Mouse (Mus musculus): ENCODE results near the gene Josd2.

Josd2 gene

DNA sequence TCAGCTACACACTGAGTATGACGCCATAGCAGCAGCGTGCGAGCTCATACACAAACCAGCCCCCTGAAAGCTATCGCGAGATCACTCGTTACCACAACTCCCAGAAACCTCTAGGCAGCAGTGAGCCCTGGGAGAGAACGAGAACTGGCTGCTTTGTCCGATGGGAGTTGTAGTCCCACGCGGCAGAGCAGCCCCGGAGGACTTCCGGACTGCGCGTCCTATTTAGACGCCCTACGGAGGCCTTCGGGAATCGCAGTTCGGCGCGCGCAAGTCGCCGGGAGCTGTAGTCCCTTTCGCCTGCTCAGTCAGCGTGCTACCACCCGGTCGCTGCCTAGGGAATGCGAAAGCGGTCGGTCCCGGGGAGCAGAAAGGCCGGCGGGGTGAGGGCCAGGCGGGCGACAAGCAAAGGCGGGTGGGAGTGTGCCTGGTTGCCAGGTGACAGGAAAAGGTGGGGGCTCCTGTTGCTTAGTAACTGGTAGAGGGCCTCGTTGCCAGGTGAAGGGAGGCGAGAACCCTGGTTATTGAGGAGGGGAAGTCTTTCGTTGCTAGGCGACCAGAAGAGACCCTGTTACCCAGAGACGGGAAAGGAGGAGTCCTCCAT lies at the start of gene Josd2:
TSS of gene Josd2 (plus strand) at position 170 of the 601 bp plus-strand sequence.
- peak; percentile 93 for DNase-seq

DNA sequence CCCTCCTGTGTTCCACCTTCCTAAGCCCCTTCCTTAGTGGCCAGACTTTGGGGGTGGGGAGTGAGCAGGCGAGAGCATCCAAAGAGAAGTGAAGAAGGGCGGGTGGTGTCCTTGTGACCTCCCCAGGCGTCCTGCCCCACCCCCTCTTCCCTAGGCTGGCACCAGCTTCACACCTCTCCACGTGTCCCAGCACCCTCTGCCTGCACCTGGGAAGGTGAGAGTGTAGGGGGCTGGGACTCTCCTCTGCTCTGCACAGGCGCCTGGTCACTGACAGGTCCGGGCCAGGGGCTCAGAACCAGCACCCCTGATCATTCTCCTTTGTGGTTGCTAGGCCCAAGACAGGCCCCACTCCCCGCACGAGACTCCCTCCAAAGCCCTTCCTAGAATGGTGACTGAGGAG lies 40.1 kb upstream of the Josd2 start:
- no peak for DNase-seq

DNA sequence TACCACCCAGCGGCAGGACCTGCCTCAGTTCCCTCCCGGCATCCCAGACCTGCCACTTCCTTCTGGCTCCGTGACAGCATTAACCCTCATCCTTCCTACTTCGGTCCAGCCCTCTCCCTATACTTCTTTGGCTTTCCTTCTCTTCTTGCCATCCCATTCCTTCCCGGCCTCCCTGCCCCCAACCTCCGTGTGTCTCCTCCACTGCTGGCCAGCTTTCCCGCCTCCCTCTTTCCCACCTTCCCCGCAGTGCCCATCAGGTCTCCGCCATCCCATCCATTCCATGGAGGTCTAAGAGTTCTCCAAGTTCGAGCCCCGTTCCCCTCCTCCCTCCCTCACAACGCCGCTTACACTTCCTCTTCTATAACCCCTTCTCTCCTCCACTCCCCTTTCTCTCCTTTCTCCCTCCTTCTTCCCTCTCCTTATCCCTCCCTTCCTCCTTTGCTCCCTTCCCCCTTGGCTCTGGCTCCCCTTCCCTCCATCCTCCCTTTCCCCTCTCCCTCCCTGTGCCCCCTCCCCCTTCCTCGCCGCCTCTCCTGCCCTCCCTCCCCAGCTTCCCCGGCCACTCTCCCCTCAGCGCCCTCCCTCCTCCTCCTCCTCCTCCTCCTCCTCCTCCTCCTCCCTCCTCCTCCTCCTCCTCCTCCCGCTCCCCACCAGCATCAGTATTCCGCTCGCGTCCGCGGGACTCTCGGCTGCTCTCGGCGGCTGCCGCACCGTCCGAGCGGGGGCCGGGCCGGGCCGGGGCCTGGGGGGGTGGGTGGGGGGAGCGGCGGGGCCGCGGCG lies 39.4 kb upstream of the Josd2 start:
- DNase-seq: no peak

DNA sequence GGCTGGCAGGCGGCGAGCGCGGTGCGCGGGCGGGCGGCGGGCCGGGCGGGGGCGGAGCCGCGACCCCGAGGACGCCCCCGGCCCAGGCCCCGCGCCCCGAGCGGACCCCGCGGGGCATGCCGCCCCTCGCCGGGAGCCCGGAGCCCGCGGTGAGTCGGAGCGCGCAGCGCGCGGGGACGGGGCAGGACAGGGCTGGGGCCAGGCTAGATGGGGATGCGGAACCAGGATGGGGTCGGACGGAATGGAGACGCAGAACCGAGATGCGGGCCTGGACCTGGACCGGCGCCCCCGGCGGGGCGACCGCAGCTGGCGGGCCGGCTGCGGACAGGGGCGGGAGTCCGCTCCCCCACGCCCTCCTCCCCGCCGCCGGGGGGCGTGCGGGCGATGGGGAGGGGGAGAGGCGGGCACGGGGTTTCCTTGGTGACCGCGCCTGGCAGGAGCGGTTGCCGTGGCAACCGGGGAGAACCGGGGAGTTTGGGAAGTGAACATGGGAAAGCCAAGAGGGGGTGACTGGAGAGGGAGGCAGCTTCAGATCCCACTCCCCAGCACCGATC lies 38.7 kb upstream of the Josd2 start, which contains the start of gene Lrrc4b:
TSS of gene Lrrc4b (plus strand) at position 51 of the 554 bp plus-strand sequence.
- no peak for DNase-seq

DNA sequence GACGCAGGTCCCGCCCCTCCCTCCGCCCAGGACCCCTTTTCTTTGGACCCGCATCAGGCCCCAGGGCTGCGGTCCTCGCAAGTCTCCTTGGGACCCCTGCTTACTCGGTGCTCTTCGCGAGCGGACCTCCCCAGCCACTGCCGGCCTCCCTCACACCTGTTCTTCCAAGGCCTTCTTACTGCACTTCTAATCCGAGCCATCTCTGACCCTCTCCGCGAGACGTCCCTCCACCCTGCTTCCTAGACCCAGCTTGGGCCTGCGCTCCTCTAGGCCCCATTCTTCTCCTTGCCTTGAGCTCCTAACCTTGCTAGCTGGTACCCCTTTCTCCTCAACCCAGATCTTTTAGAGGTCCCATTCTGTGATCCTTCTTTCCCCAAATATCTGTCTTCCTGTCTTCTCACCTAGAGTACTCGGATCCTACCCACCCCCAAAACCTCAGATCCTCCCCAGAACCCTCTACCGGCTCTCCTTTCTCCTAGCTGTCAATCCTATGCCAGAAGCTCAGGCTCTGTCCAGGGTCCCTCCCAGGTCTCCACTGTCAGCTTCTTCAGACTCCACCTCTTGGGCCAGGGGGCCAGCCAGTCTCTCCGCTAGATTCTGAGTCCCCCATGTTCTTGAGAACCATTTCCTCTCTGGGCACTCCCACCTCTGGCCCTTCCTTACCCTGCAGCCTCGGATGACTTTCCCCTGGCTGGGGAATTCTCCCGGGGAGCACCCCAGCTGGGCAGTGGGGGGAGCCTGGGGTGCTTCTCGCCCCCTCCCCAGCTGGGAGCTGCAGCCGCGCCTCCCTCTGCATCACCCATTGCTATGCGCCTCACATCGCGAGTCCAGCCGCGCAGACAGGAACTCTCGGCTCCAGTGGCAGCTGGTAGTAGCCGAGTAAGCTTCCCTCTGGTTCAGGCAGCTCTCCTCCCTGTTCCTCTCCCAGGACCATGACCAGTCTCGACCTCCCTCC lies 38.0 kb upstream of the Josd2 start:
- DNase-seq: no peak

DNA sequence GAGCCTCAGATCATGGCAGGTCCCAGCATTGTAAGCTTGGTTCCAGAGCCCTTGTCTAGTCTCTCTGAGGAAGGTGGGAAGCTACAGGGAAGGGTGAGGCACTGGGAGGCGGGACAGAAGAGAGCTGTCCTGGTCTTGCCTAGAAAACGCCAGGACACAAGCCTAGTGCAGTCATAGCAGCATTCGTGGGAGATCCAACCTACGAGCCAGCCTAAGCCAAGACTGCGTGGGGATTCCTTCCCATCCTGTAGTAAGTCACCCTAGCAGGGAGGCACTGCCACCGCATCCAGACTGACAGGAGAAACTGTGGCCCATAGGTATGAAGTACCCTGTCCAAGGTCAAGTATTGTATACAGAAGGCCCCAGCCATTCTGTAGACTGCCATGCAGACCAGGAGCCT lies 35.2 kb upstream of the Josd2 start:
- no peak for DNase-seq

DNA sequence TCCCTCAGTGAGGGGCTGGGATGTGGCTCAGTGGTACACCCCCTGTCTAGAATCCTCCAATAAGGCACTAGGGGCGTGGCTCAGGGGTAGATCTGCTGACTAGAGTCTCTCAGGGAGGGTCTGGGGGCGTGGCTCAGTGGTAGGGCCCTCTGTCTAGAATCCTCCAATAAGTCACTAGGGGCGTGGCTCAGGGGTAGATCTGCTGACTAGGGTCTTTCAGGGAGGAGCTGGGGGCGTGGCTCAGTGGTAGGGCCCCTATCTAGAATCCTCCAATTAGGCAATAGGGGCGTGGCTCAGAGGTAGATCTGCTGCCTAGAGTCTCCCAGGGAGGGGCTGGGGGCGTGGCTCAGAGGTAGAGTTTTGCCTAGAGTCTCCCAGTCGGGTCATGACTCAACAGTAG lies 34.4 kb upstream of the Josd2 start:
- no peak for DNase-seq

DNA sequence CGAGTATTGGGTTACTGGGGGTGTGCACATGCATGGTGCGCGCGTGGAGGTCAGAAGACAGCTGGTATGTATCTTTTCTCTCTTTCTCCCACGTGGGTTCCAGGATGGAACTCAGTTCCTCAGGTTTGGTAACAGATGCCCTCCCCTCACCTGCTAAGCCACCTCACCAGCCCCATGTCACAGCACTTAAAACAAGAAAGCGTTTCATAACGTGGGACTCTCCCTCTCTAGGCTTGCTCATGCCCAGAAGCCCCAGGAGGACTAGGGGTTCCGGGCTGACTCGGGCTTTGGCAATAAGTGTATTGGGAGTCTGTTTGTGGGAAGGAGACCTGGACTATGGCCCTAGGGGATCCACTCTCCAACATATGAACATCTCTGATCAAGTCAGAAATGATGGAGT lies 33.7 kb upstream of the Josd2 start:
- no peak for DNase-seq

DNA sequence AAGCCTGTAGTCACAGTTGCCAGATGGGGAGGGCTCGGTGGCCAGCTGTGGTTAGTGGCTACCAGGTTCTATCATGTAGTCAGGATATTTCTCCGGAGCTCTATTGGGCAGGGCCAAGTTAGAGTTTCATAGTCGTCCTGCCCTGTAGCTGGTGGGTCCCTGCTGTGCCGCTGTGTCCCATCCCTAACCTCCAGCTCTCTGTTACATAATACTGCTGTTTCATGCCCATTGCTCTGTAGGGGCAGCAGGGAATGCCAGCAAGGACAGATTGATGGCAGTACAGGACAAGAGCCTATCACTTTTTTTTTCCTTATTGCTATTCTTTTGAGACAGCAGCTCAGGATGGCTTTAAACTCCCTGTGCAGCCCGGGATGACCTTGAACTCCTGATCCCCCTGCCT lies 32.0 kb upstream of the Josd2 start:
- DNase-seq: no peak

DNA sequence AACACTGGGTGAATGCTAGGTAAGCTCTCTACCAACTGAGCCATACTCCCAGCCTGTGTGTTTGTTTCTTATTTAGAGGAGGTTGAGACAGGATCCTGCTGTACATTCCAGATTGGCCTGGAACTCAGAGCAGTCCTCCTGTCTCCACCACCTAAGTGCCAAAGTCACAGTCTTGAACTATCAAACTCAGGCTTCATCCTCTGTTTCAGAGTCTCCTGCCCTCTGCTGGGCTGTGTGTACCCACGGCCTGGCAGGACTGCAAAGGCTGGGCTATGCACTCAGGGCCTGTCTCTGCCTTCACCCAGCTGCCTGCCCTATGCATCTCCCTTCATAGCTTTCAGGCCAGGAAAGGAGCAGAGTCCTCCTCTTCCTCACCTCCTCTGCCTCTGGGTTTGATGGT lies 31.5 kb upstream of the Josd2 start:
- DNase-seq: no peak

DNA sequence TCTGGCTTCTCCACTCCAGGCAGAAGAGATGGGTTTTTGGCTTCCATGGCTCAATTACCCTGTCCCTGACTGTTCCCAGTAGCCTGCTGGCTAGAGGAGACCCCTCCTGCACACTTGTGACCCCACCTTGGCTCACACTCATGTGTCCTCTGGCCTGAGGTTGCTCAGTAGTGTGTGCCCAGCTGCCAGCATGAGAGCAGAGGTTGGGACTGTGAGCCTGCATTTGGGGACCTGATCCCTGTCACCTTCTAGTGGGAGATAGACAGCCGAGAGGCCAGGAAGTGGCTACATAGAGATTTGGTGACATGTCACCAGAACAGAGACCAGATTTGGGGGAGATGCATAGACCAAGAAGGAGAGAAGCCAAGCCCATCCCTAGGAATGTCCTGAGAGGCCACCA lies 30.6 kb upstream of the Josd2 start:
- no peak for DNase-seq

DNA sequence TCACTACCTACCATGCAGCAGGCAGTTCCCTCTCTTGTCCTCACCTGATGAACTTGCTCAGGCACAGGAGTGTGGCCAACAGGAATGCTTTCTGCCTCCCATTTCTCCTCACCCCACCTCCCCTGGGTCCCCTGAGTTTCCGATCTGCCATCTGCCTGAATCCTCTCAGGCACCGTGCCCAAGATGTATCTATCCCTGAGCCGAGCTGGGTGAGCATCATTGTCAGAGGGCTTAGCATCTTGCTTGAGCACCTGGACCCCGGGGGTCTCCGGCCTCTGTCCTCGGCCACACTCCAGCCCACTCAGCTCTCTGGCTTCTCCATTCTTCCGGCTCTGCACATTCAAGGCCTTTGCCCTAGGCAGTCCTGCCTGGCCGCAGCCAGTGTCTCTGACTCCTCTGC lies 29.8 kb upstream of the Josd2 start:
- DNase-seq: no peak

DNA sequence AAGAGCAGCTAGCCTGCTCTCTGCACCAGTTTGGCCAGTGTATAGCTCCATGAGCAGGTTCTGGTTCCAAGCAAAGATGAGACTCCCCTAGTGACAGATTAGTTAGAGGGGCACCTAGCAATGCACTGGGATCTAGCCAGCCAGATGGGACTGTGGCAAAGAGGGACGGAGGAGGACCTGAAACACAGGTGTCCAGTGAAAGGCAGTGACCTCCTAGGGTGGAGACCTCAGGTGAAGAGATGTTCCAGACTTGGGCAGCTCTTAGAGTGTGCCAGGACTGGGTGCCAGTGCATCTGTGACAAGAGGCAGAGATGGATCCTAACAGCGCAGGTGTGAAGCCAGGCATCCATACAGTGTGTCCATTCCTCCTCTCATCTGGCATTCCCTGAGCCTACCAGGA lies 28.1 kb upstream of the Josd2 start:
- DNase-seq: no peak

DNA sequence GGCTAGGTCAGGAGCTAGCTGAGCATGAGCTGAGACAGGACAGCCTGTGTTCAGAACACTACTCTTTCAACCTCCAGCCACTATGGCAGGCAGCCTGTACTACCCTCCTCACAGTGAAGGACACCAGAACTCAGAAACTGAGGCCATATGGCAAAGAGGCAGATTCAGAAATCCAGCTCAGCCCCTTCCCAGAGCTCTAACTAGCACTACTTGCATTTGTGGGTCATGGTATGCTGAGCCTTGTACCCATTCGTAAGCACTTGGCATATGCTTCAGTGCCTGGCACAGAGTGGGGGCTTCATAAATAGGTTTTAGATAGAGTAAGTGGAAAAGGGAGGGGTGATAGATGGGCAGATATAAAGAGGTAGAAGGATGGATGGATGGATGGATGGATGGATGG lies 27.3 kb upstream of the Josd2 start:
- no peak for DNase-seq

DNA sequence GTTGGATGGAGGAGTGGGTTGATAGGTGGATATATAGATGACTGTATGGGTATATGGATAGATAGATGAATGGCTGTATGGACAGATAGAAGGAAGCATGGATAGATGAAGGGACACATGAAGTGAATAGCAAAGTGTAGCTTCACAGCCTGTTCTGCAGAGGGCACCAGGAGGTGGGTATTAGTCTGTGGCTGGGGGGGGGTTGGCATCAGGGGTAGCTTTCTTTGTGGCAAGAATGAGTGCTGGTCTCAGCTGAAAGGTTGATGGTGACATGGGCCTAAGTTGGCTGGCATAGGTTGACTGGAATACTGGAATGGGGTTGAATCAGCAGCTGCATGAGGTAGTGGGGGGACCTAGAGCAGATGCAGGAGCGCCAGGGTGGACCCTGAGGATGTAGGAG lies 26.6 kb upstream of the Josd2 start:
- no peak for DNase-seq

DNA sequence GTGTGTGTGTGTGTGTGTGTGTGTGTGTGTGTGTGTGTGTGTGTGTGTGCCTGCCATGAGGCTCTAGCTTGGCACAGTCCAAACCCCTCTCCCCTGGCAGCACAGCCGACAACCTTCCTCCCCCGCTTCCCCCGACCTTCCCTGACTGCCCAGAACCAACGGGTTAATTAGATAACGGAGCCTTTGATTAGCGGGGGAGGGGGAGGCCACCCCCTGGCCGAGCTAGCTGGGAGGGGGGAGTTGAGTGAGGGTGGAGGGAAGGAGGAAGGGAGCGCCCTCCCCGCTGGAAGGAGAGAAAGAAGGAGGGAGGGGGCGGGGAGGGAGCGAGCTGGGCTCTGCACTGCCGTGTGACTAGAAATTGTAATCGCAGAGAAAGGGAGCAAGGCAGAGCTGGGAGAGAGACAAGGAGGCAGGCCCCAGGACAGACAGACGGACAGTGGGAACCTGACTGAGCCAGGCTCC lies 26.1 kb upstream of the Josd2 start:
- DNase-seq: no peak

DNA sequence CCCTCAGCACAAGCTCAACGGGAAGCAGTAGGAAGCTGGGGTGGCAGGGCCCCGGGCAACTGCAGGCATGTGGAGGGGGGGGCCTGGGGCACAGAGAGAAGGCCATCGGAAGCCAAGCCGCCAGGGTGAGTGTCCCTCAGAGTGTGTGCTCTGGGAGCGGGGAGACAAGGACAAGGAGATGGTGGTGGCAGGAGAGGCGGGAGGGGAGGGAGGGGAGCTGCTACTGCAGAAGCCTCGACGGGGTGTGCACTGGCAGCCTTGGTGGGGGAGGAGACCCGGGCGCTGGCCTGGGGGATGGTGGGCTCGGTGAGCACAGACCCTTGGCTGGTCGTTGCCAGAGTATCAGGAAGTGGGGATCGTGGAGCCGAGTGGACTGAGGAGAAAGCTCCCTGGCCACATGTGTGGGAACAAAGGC lies 25.4 kb upstream of the Josd2 start:
- DNase-seq: no peak

DNA sequence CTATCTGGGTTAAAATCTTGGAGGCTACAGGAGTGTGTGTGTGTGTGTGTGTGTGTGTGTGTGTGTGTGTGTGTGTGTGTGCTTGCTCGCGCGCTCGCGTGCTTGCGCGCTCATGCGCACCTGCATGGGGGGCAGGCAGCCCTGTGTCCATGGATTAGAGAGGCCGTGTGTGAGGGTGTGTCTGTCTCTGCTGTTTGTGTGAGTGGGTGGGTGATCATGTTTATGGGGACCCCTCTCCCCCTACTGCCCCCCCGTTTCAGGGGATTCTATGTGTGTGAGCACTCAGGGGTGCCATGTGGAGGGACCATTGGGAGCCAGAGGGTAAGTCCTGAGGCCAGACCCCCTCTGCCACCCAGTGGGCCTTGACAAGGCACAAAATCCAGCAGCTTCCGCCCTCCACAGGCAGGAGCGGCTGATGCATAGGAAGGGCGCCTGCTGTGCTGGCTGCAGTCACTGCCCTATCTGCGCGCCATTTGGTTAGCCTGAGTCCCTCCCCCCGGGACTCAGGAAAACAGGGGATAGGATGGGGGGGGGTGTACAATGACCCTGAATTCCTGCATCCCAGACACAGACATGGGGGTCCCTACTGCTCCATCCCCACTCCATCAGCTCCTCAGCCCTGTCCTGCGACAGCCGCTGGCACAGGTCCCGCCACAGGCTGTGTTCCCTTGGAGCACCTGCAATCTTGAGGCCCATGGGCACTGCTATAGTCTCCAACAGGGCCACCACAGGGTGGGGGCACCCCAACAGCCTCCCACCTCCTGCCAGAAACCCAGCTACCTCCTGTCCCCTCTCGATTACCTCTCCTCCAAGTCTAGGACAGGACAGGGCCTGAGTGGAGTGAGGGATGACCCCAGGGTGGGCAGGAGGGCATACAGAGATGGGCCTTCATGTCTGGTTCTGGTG lies 24.3 kb upstream of the Josd2 start:
- no peak for DNase-seq

DNA sequence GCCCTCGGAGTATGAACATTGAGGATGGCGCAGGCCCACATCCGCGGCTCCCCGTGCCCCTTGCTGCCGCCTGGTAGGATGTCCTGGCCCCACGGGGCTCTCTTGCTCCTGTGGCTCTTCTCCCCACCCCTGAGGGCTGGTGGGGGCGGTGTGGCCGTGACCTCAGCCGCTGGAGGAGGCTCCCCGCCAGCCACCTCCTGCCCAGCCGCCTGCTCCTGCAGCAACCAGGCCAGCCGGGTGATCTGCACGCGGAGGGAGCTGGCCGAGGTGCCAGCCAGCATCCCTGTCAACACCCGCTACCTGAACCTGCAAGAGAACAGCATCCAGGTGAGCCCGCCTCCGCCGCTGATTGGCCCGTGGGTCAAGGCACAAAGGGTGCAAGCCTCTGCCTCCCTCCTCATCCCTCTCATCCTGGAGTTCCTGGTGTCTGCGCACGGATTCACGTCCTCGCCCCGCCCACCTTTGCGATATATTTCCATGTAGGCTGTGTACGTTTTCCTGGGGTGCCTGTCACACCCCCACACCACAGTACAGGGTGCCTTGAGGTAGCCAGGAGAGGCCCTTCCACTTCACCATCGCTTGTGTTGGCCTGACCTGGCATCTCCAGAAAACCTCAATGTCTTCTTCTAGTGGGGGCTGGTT lies 22.8 kb upstream of the Josd2 start:
- no peak for DNase-seq

DNA sequence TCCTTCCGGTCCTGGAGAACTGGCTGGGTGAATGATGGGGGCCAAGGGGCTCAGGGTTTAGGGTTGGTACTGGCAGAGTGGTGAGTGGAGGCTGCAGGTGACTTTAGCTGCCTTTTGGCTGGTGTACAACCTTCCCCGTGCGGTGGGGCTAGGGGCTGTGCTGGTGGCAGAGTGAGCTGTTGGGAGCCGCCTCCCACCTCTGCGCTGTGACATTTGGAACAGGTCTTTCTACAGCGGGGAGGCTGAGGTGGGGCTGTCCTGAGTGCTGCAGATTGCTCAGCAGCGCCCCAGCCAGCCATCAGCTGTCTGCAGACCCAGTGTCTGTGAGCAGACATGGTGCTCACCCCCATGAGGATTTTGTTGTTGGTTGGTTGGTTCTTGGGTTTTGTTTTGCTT lies 22.3 kb upstream of the Josd2 start:
- no peak for DNase-seq

DNA sequence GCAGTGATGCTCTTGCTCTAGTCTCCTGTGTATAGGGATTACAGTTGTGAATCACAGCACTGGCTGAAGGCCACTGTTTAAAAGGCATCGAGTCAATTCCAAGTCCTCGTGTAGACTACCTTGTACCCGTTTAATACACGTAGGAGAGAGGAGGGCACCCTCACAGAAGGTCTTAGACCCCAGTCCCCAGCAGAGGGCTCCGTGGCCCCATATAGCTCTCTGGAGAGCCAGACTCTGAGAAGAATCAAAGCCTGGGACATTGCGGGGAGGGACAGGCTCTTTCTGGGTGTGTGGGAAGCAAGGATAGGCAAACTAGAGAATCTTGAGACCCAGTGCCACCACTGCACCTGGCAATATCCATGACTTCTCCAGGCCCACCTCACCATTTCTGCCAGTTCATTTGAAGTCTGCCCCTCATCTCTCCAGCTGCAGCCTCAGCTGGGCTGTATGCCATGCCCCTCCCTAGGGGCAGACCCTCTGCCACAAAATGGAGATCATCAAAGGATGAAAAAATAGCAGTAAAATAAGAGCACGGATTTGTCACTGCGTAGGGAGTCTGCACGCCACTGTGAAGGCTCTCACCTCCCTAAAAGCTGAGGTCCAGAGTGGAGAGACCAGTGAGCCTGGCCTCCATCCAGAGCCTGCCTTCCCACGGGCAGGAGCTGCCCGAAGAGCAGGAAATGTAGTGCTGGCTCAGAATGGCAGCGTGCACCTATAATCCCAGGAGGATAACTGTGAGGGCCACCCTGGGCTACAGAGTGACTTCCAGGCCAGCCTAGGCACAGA lies 21.5 kb upstream of the Josd2 start:
- no peak for DNase-seq

All from kidney, adult 18-20 months (tissue).